Comparison of ENCODE assay signal across 9 mouse cellular contexts in the genomic region with DNA sequence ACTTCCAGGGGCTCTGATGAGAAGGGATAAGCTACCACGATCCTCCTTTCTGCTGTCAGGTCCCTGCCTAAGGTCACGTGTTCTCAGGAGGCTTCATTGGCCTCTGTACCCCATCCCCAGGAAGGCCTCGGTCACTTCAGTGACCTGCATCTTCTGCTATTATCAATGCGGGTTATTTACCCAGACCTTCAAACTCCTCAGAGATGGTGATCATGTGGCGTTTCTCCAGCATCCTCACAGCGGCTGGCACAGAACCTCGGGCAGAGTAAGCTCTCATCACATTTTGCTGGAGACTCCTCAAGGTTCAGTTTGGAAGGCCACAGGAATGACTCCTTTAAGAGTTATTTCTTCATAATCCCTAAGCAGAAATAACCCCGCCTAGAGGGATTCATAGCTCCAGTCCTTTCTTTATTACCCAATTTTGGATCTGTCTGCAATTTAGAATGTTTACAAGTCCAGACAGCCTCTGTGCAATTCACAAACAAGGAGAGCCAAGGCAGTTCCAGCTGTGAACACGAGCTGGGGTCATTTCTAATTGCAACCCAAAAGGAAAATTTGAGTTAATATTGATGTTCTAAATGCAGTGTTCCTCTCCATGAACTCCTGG.
DNase-seq lines count a peak whose midpoint lies in the region; ATAC-seq and TF ChIP-seq lines count a peak whose summit lies in the region.
"Had no signal": no experiment of that assay in that cellular context is flagged by ENCODE, and none has a peak within 500 bp of the region (broad histone marks: within the 10 kb centered on the region; RNA-seq: fewer than 3 reads in every experiment).

No protein-coding gene starts in this region.

- no peak overlapping the region for H3K9ac ChIP-seq in hindbrain, embryonic 15.5 days
- H3K9ac ChIP-seq in hindbrain, embryonic 16.5 days (ENCODE audit: low read depth, low read length), result no peak overlapping the region
- no peak overlapping the region for H3K9ac ChIP-seq in midbrain, embryonic 16.5 days (ENCODE audit: low read depth, low read length)
- H3K9ac ChIP-seq in midbrain, postnatal 0 days (replicated peaks; ENCODE audit: low read length, poor library complexity, severe bottlenecking), result no peak overlapping the region
- H3K9ac ChIP-seq in stomach, embryonic 15.5 days, result no peak overlapping the region
- H3K9ac ChIP-seq: limb, embryonic 12.5 days had no signal

- H3K36me3 ChIP-seq in hindbrain, embryonic 15.5 days, result no peaks in the 10 kb centered on the region
- H3K36me3 ChIP-seq in hindbrain, embryonic 16.5 days (ENCODE audit: control insufficient read depth, insufficient read depth, low read length), result no peaks in the 10 kb centered on the region
- no peaks in the 10 kb centered on the region for H3K36me3 ChIP-seq in midbrain, embryonic 16.5 days (ENCODE audit: control insufficient read depth, insufficient read depth, low read length)
- H3K36me3 ChIP-seq in midbrain, postnatal 0 days (ENCODE audit: insufficient read depth, low read length), result no peaks in the 10 kb centered on the region
- H3K36me3 ChIP-seq in stomach, embryonic 15.5 days, result no peaks in the 10 kb centered on the region
- H3K36me3 ChIP-seq: limb, embryonic 12.5 days had no signal

- H3K9me3 ChIP-seq in hindbrain, embryonic 15.5 days, result no peaks in the 10 kb centered on the region
- no peaks in the 10 kb centered on the region for H3K9me3 ChIP-seq in hindbrain, embryonic 16.5 days (ENCODE audit: control insufficient read depth, low read length)
- H3K9me3 ChIP-seq in midbrain, embryonic 16.5 days (replicated peaks; ENCODE audit: control insufficient read depth, low read length, poor library complexity, severe bottlenecking), result no peaks in the 10 kb centered on the region
- H3K9me3 ChIP-seq in midbrain, postnatal 0 days (ENCODE audit: low read length), result no peaks in the 10 kb centered on the region
- H3K9me3 ChIP-seq in stomach, embryonic 15.5 days, result no peaks in the 10 kb centered on the region
- H3K9me3 ChIP-seq: limb, embryonic 12.5 days had no signal

- DNase-seq in adrenal gland, postnatal 14 days, result peak; percentile 34
- no peak for DNase-seq in adrenal gland, postnatal 36 days
- no peak for DNase-seq in midbrain, postnatal 0 days (ENCODE audit: low spot score)
- no peak for DNase-seq in embryo, embryonic 11 days

- no peak for ATAC-seq in hindbrain, embryonic 15.5 days (ENCODE audit: low FRiP score, low read depth)
- ATAC-seq in hindbrain, embryonic 16.5 days, result no peak
- ATAC-seq in midbrain, embryonic 16.5 days, result no peak
- no peak for ATAC-seq in midbrain, postnatal 0 days (ENCODE audit: low FRiP score)
- ATAC-seq in stomach, embryonic 15.5 days (ENCODE audit: insufficient read depth, low FRiP score, low read depth), result no peak

- H3K27me3 ChIP-seq in hindbrain, embryonic 15.5 days, result no peaks in the 10 kb centered on the region
- H3K27me3 ChIP-seq in hindbrain, embryonic 16.5 days (replicated peaks; ENCODE audit: control insufficient read depth, insufficient read depth, low read length), result no peaks in the 10 kb centered on the region; the same call in 1 of the 2 replicates
- H3K27me3 ChIP-seq in midbrain, embryonic 16.5 days (ENCODE audit: control insufficient read depth, insufficient read depth, low read depth, low read length), result no peaks in the 10 kb centered on the region
- H3K27me3 ChIP-seq in midbrain, postnatal 0 days (ENCODE audit: insufficient read depth, low read length), result no peaks in the 10 kb centered on the region
- no peaks in the 10 kb centered on the region for H3K27me3 ChIP-seq in stomach, embryonic 15.5 days (replicated peaks)
- H3K27me3 ChIP-seq: limb, embryonic 12.5 days had no signal

- H3K4me2 ChIP-seq in hindbrain, embryonic 15.5 days, result no peak overlapping the region
- no peak overlapping the region for H3K4me2 ChIP-seq in hindbrain, embryonic 16.5 days (ENCODE audit: low read length)
- H3K4me2 ChIP-seq in midbrain, embryonic 16.5 days (ENCODE audit: low read length), result no peak overlapping the region
- no peak overlapping the region for H3K4me2 ChIP-seq in midbrain, postnatal 0 days (ENCODE audit: low read depth, low read length, poor library complexity, severe bottlenecking)
- no peak overlapping the region for H3K4me2 ChIP-seq in stomach, embryonic 15.5 days
- H3K4me2 ChIP-seq: limb, embryonic 12.5 days had no signal

- 0 out of 2 replicates have a peak overlapping the region, but pooled peaks have one; percentile 22 for H3K27ac ChIP-seq in hindbrain, embryonic 15.5 days (replicated peaks)
- H3K27ac ChIP-seq in hindbrain, embryonic 16.5 days (ENCODE audit: low read depth, low read length), result no peak overlapping the region
- 0 out of 2 replicates have a peak overlapping the region, but pooled peaks have one; percentile 10 for H3K27ac ChIP-seq in midbrain, embryonic 16.5 days (ENCODE audit: low read length)
- no peak overlapping the region for H3K27ac ChIP-seq in midbrain, postnatal 0 days (ENCODE audit: low read depth, low read length)
- H3K27ac ChIP-seq in stomach, embryonic 15.5 days, result peak overlapping the region; percentile 82
- H3K27ac ChIP-seq: limb, embryonic 12.5 days had no signal

- H3K4me1 ChIP-seq in hindbrain, embryonic 15.5 days (replicated peaks), result peaks cover 20% of the 10 kb centered on the region
- peaks cover 9% of the 10 kb centered on the region for H3K4me1 ChIP-seq in hindbrain, embryonic 16.5 days (ENCODE audit: control insufficient read depth, insufficient read depth, low read depth, low read length)
- no peaks in the 10 kb centered on the region; the same call in 1 of the 2 replicates for H3K4me1 ChIP-seq in midbrain, embryonic 16.5 days (ENCODE audit: control insufficient read depth, insufficient read depth, low read length)
- H3K4me1 ChIP-seq in midbrain, postnatal 0 days (ENCODE audit: insufficient read depth, low read length), result no peaks in the 10 kb centered on the region
- 0 out of 2 replicates have a peak, but pooled peaks cover 6% of the 10 kb centered on the region for H3K4me1 ChIP-seq in stomach, embryonic 15.5 days

- no peak for TF ChIP-seq CTCF in midbrain, postnatal 0 days (IDR thresholded peaks at IDR 0.05)

- whole genome bisulfite sequencing in hindbrain, embryonic 15.5 days, result 74% methylated on average over 9 of the region's 9 CpGs
- WGBS in hindbrain, embryonic 16.5 days, result 75% methylated on average over 9 of the region's 9 CpGs
- 80% methylated on average over 9 of the region's 9 CpGs for WGBS in midbrain, embryonic 16.5 days
- WGBS in midbrain, postnatal 0 days, result 76% methylated on average over 9 of the region's 9 CpGs
- 70% methylated on average over 9 of the region's 9 CpGs for WGBS in stomach, embryonic 15.5 days

- H3K4me3 ChIP-seq in hindbrain, embryonic 15.5 days, result no peak overlapping the region
- H3K4me3 ChIP-seq in hindbrain, embryonic 16.5 days (ENCODE audit: low read length), result no peak overlapping the region
- H3K4me3 ChIP-seq in midbrain, embryonic 16.5 days (ENCODE audit: low read depth, low read length), result no peak overlapping the region
- H3K4me3 ChIP-seq in midbrain, postnatal 0 days (ENCODE audit: low read depth, low read length), result no peak overlapping the region
- H3K4me3 ChIP-seq in stomach, embryonic 15.5 days (replicated peaks), result no peak overlapping the region
- H3K4me3 ChIP-seq: limb, embryonic 12.5 days had no signal

Comparison
In these comparisons a context has a peak if more than half of its experiments do, and no peak if none do; other contexts are left out.
1. H3K27ac ChIP-seq: peak in hindbrain, embryonic 15.5 days (single experiment), midbrain, embryonic 16.5 days (single experiment) and stomach, embryonic 15.5 days (single experiment); none in hindbrain, embryonic 16.5 days (single experiment) and midbrain, postnatal 0 days (single experiment).